Comparison of ENCODE assay signal across 11 mouse cellular contexts in the genomic region with DNA sequence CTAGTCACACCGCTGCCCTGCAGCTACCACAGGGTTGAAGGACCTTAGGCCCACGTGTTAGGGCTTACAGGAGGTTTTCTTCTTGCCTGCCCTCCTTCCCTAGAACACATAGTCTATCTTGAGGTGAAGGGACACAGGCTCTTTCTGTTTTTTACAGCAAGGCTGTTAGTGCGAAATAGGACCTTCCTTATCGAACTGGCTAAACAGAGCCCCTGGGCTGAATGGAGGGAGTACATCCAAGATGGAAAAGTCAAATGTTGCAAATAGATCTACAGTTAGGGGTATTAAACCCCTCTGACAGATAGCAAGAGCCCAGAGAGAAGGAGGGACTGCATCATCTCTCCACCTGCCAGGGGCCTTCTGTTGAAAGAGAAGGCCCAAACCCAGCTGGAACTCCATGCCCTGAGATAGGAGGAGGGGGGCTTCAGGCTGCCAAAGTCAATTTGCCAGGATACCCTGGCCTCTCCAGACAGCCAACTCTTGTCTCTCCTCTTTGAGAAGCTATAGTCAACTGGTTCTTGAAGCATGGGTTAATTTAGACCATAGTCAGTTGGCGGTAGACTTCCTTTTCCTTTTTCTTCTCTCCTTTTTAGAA. TPM values are rescaled to one million over a fixed set of nuclear protein-coding genes. Genes with fewer than 3 reads are reported as not detected.
DNase-seq lines count a peak whose midpoint lies in the region; ATAC-seq and TF ChIP-seq lines count a peak whose summit lies in the region.
"Had no signal": no experiment of that assay in that cellular context is flagged by ENCODE, and none has a peak within 500 bp of the region (broad histone marks: within the 10 kb centered on the region; RNA-seq: fewer than 3 reads in every experiment).

No protein-coding gene starts in this region.

- peaks cover 35% of the 10 kb centered on the region for H3K4me1 ChIP-seq in embryonic facial prominence, embryonic 13.5 days
- H3K4me1 ChIP-seq in embryonic facial prominence, embryonic 10.5 days, result peaks cover 45% of the 10 kb centered on the region
- H3K4me1 ChIP-seq in E14TG2a.4 (replicated peaks; ENCODE audit: low read depth, low read length), result peaks cover 54% of the 10 kb centered on the region
- peaks cover 18% of the 10 kb centered on the region for H3K4me1 ChIP-seq in forebrain, postnatal 0 days (ENCODE audit: insufficient read depth)
- peaks cover 57% of the 10 kb centered on the region for H3K4me1 ChIP-seq in midbrain, embryonic 13.5 days (replicated peaks)

- H3K4me2 ChIP-seq in embryonic facial prominence, embryonic 13.5 days, result peak overlapping the region; percentile 93
- H3K4me2 ChIP-seq in forebrain, postnatal 0 days (ENCODE audit: low read depth), result 0 out of 2 replicates have a peak overlapping the region, but pooled peaks have one; percentile 59
- peak overlapping the region; percentile 65 for H3K4me2 ChIP-seq in midbrain, embryonic 13.5 days (replicated peaks)

- H3K9me3 ChIP-seq in embryonic facial prominence, embryonic 13.5 days, result no peaks in the 10 kb centered on the region
- H3K9me3 ChIP-seq in embryonic facial prominence, embryonic 10.5 days, result no peaks in the 10 kb centered on the region
- H3K9me3 ChIP-seq in E14TG2a.4 (ENCODE audit: low read length), result no peaks in the 10 kb centered on the region
- H3K9me3 ChIP-seq in forebrain, postnatal 0 days (ENCODE audit: low read length), result no peaks in the 10 kb centered on the region
- H3K9me3 ChIP-seq in midbrain, embryonic 13.5 days, result no peaks in the 10 kb centered on the region
- H3K9me3 ChIP-seq: embryonic facial prominence, embryonic 12.5 days had no signal

- no peak overlapping the region for H3K9ac ChIP-seq in embryonic facial prominence, embryonic 13.5 days
- no peak overlapping the region for H3K9ac ChIP-seq in forebrain, postnatal 0 days
- peak overlapping the region; percentile 67; the same call in 1 of the 2 replicates for H3K9ac ChIP-seq in midbrain, embryonic 13.5 days (replicated peaks)

- H3K27me3 ChIP-seq in embryonic facial prominence, embryonic 13.5 days, result peaks cover 84% of the 10 kb centered on the region
- peaks cover 100% of the 10 kb centered on the region for H3K27me3 ChIP-seq in embryonic facial prominence, embryonic 10.5 days (replicated peaks; ENCODE audit: low read depth, poor library complexity, severe bottlenecking)
- H3K27me3 ChIP-seq in E14TG2a.4 (ENCODE audit: insufficient read depth, low read length), result peaks cover 51% of the 10 kb centered on the region
- H3K27me3 ChIP-seq in forebrain, postnatal 0 days (ENCODE audit: insufficient read depth, low read length), result peaks cover 34% of the 10 kb centered on the region
- peaks cover 94% of the 10 kb centered on the region for H3K27me3 ChIP-seq in midbrain, embryonic 13.5 days

- no peaks in the 10 kb centered on the region for H3K36me3 ChIP-seq in embryonic facial prominence, embryonic 13.5 days
- no peaks in the 10 kb centered on the region for H3K36me3 ChIP-seq in embryonic facial prominence, embryonic 10.5 days (replicated peaks)
- H3K36me3 ChIP-seq in E14TG2a.4 (ENCODE audit: insufficient read depth, low read length), result peaks cover 13% of the 10 kb centered on the region
- H3K36me3 ChIP-seq in forebrain, postnatal 0 days (ENCODE audit: insufficient read depth), result no peaks in the 10 kb centered on the region
- no peaks in the 10 kb centered on the region for H3K36me3 ChIP-seq in midbrain, embryonic 13.5 days
- H3K36me3 ChIP-seq: embryonic facial prominence, embryonic 12.5 days had no signal

- no peak for ATAC-seq in embryonic facial prominence, embryonic 13.5 days (ENCODE audit: insufficient number of reproducible peaks, insufficient read depth, low FRiP score, low TSS enrichment, low read depth)
- ATAC-seq in forebrain, postnatal 0 days, result no peak
- no peak for ATAC-seq in midbrain, embryonic 13.5 days

- no peak for TF ChIP-seq CTCF in E14TG2a.4 (conservative IDR thresholded peaks at IDR 0.05; ENCODE audit: low read length)
- TF ChIP-seq CTCF in forebrain, postnatal 0 days (IDR thresholded peaks at IDR 0.05; ENCODE audit: low read depth), result no peak

- peak overlapping the region; percentile 53; the same call in 1 of the 2 replicates for H3K4me3 ChIP-seq in embryonic facial prominence, embryonic 13.5 days
- H3K4me3 ChIP-seq in embryonic facial prominence, embryonic 10.5 days, result no peak overlapping the region; the same call in 1 of the 2 replicates
- H3K4me3 ChIP-seq in E14TG2a.4 (replicated peaks; ENCODE audit: low read length), result peak overlapping the region; percentile 75
- no peak overlapping the region for H3K4me3 ChIP-seq in forebrain, postnatal 0 days (ENCODE audit: low read depth, low read length)
- H3K4me3 ChIP-seq in midbrain, embryonic 13.5 days (replicated peaks), result 0 out of 2 replicates have a peak overlapping the region, but pooled peaks have one; percentile 43

- H3K27ac ChIP-seq in embryonic facial prominence, embryonic 13.5 days, result no peak overlapping the region
- no peak overlapping the region; the same call in 1 of the 2 replicates for H3K27ac ChIP-seq in embryonic facial prominence, embryonic 10.5 days (replicated peaks)
- no peak overlapping the region for H3K27ac ChIP-seq in forebrain, postnatal 0 days (ENCODE audit: low read depth, low read length)
- H3K27ac ChIP-seq in midbrain, embryonic 13.5 days, result peak overlapping the region; percentile 81
- H3K27ac ChIP-seq: embryonic facial prominence, embryonic 12.5 days; kidney, postnatal 0 days had no signal

- DNase-seq in embryonic facial prominence, embryonic 10.5 days (ENCODE audit: low spot score), result no peak
- peak; percentile 20 for DNase-seq in forebrain, postnatal 0 days
- DNase-seq in spleen, adult 18-20 months, result no peak
- DNase-seq in ovary, postnatal 36 days (ENCODE audit: low spot score), result no peak
- no peak for DNase-seq in urinary bladder, postnatal 10 days (ENCODE audit: low spot score)
- DNase-seq: gastrocnemius, postnatal 14 days had no signal

- WGBS in embryonic facial prominence, embryonic 13.5 days, result 60% methylated on average over 5 of the region's 5 CpGs
- WGBS in embryonic facial prominence, embryonic 10.5 days, result 53% methylated on average over 5 of the region's 5 CpGs
- WGBS in forebrain, postnatal 0 days, result 67% methylated on average over 5 of the region's 5 CpGs
- 54% methylated on average over 5 of the region's 5 CpGs for WGBS in midbrain, embryonic 13.5 days

RNA-seq across cellular contexts. Expression of a gene that starts 0.7 kb away (rescaled TPM):
- polyA plus RNA-seq in embryonic facial prominence, embryonic 13.5 days (2015; fragmentation: Nextera tagmentation; extraction: Ambion mirVana), result 0.22 and 0.59 TPM in 2 replicates
- polyA plus RNA-seq in embryonic facial prominence, embryonic 10.5 days (2016; fragmentation: Nextera tagmentation; extraction: Ambion mirVana), result 0.50 and 0.56 TPM in 2 replicates
- total RNA-seq in forebrain, postnatal 0 days (2014; rRNA removed), result 0.33 and 0.38 TPM in 2 replicates
- 0.12 TPM in 1 of 2 replicates, not detected in the other for polyA plus RNA-seq in forebrain, postnatal 0 days (2015; fragmentation: Nextera tagmentation; extraction: Ambion mirVana)
- polyA plus RNA-seq in midbrain, embryonic 13.5 days (2015; fragmentation: Nextera tagmentation; extraction: Ambion mirVana), result 1.1 and 2.3 TPM in 2 replicates
- total RNA-seq: gastrocnemius, postnatal 14 days had no signal
- polyA plus RNA-seq: kidney, postnatal 0 days had no signal

RNA-seq across cellular contexts. Expression of a gene that starts 13.8 kb away (rescaled TPM):
- polyA plus RNA-seq in embryonic facial prominence, embryonic 13.5 days (2015; fragmentation: Nextera tagmentation; extraction: Ambion mirVana), result 0.20 and 0.22 TPM in 2 replicates
- polyA plus RNA-seq in embryonic facial prominence, embryonic 10.5 days (2016; fragmentation: Nextera tagmentation; extraction: Ambion mirVana), result 6.2 and 6.9 TPM in 2 replicates
- total RNA-seq in forebrain, postnatal 0 days (2014; rRNA removed), result 13.9 and 22.8 TPM in 2 replicates
- polyA plus RNA-seq in forebrain, postnatal 0 days (2015; fragmentation: Nextera tagmentation; extraction: Ambion mirVana), result 5.1 and 13.8 TPM in 2 replicates
- 15.5 and 16.7 TPM in 2 replicates for polyA plus RNA-seq in midbrain, embryonic 13.5 days (2015; fragmentation: Nextera tagmentation; extraction: Ambion mirVana)
- total RNA-seq: gastrocnemius, postnatal 14 days had no signal

RNA-seq across cellular contexts. Expression of a gene that starts 23.6 kb away (rescaled TPM):
- 0.35 and 0.48 TPM in 2 replicates for polyA plus RNA-seq in embryonic facial prominence, embryonic 13.5 days (2015; fragmentation: Nextera tagmentation; extraction: Ambion mirVana)
- 2.2 and 2.4 TPM in 2 replicates for polyA plus RNA-seq in embryonic facial prominence, embryonic 10.5 days (2016; fragmentation: Nextera tagmentation; extraction: Ambion mirVana)
- total RNA-seq in forebrain, postnatal 0 days (2014; rRNA removed), result 44.9 and 105 TPM in 2 replicates
- polyA plus RNA-seq in forebrain, postnatal 0 days (2015; fragmentation: Nextera tagmentation; extraction: Ambion mirVana), result 9.6 and 16.3 TPM in 2 replicates
- 10.3 and 10.7 TPM in 2 replicates for polyA plus RNA-seq in midbrain, embryonic 13.5 days (2015; fragmentation: Nextera tagmentation; extraction: Ambion mirVana)
- total RNA-seq: gastrocnemius, postnatal 14 days had no signal
- polyA plus RNA-seq: kidney, postnatal 0 days had no signal

RNA-seq across cellular contexts. Expression of a gene that starts 38.7 kb away (rescaled TPM):
- not detected in 2 replicates for polyA plus RNA-seq in embryonic facial prominence, embryonic 13.5 days (2015; fragmentation: Nextera tagmentation; extraction: Ambion mirVana)
- polyA plus RNA-seq in embryonic facial prominence, embryonic 10.5 days (2016; fragmentation: Nextera tagmentation; extraction: Ambion mirVana), result 0.31 TPM in 1 of 2 replicates, not detected in the other
- 0.15 and 1.0 TPM in 2 replicates for total RNA-seq in forebrain, postnatal 0 days (2014; rRNA removed)
- polyA plus RNA-seq in forebrain, postnatal 0 days (2015; fragmentation: Nextera tagmentation; extraction: Ambion mirVana), result 0.23 TPM in 1 of 2 replicates, not detected in the other
- polyA plus RNA-seq in midbrain, embryonic 13.5 days (2015; fragmentation: Nextera tagmentation; extraction: Ambion mirVana), result 0.43 and 0.73 TPM in 2 replicates
- total RNA-seq: gastrocnemius, postnatal 14 days had no signal
- polyA plus RNA-seq: embryonic facial prominence, embryonic 12.5 days; kidney, postnatal 0 days had no signal

Comparison
In these comparisons a context has a peak if more than half of its experiments do, and no peak if none do; other contexts are left out.
1. H3K4me3 ChIP-seq: peak in embryonic facial prominence, embryonic 13.5 days (single experiment), E14TG2a.4 (single experiment) and midbrain, embryonic 13.5 days (single experiment); none in embryonic facial prominence, embryonic 10.5 days (single experiment) and forebrain, postnatal 0 days (single experiment).
2. Peak in every context shown above with its lines, with median percentiles within 50 percentile points of each other: H3K4me2 ChIP-seq.